Mouse (Mus musculus) E14TG2a.4 (cell line): ENCODE results near the gene Abcg5.
A peak's percentile ranks its signal among the peaks of the same experiment; 100 is the strongest.

Experiments
- H3K27me3 ChIP-seq: 2 replicates; pipeline ENCODE4 v1.6.1; 2014; ENCODE audit warnings: low read length, control low read depth; ENCODE audit not compliant: insufficient read depth
- H3K36me3 ChIP-seq: 2 replicates; pipeline ENCODE4 v1.6.1; 2014; ENCODE audit warnings: low read length, control low read depth; ENCODE audit not compliant: insufficient read depth
- H3K4me1 ChIP-seq: replicated peaks from 2 replicates; pipeline ENCODE4 v1.6.1; 2014; ENCODE audit warnings: low read depth, low read length, control low read depth
- H3K4me3 ChIP-seq: replicated peaks from 2 replicates; pipeline ENCODE4 v1.5.1; 2014; ENCODE audit warnings: mild to moderate bottlenecking, low read length
- H3K9me3 ChIP-seq: 2 replicates; pipeline ENCODE4 v1.6.1; 2014; ENCODE audit warnings: low read length, control low read depth
- CTCF ChIP-seq: conservative IDR thresholded peaks from 2 replicates; pipeline ENCODE4 v1.5.1; 2014; ENCODE audit warnings: low read length
- NANOG ChIP-seq: IDR thresholded peaks from 2 replicates; pipeline ENCODE4 v1.6.1; 2014; ENCODE audit warnings: borderline replicate concordance, low read length, mixed read lengths
- POU5F1 ChIP-seq: IDR thresholded peaks from 2 replicates; pipeline ENCODE4 v1.6.1; 2014; ENCODE audit warnings: low read length, borderline replicate concordance

The Abcg5 gene

GRCm38 (mm10) chr17:84645894-84646293 lies 36.9 kb downstream of the Abcg5 start:
- Histone ChIP-seq H3K27me3 (no peaks in the 10 kb centered on the region), H3K4me1 (peaks cover 33% of the 10 kb centered on the region)
- TF ChIP-seq POU5F1 (no peak), NANOG (no peak), CTCF (no peak)

GRCm38 (mm10) chr17:84645119-84645518 lies 37.7 kb downstream of the Abcg5 start:
- H3K36me3 ChIP-seq, result no peaks in the 10 kb centered on the region
- H3K4me3 ChIP-seq, result no peak overlapping the region
- TF ChIP-seq NANOG (no peak), CTCF (no peak), POU5F1 (no peak)
- peaks cover 36% of the 10 kb centered on the region for H3K4me1 ChIP-seq
- no peaks in the 10 kb centered on the region for H3K27me3 ChIP-seq
- no peaks in the 10 kb centered on the region for H3K9me3 ChIP-seq

More at GRCm38 (mm10) chr17:84645894-84646293, 36.9 kb downstream of the Abcg5 start:
- H3K4me3 ChIP-seq, result no peak overlapping the region
- H3K36me3 ChIP-seq, result no peaks in the 10 kb centered on the region
- H3K9me3 ChIP-seq, result no peaks in the 10 kb centered on the region

- Histone ChIP-seq H3K4me3 (no peak overlapping the region), H3K4me1 (peaks cover 42% of the 10 kb centered on the region), H3K27me3 (no peaks in the 10 kb centered on the region), H3K9me3 (no peaks in the 10 kb centered on the region), H3K36me3 (no peaks in the 10 kb centered on the region)
- TF ChIP-seq NANOG (no peak), CTCF (no peak), POU5F1 (no peak)
Observed at GRCm38 (mm10) chr17:84644292-84645050, 38.3 kb downstream of the Abcg5 start.

- no peaks in the 10 kb centered on the region for H3K9me3 ChIP-seq
- no peaks in the 10 kb centered on the region for H3K36me3 ChIP-seq
- no peak overlapping the region for H3K4me3 ChIP-seq
- TF ChIP-seq NANOG (no peak), CTCF (no peak), POU5F1 (no peak)
- peaks cover 59% of the 10 kb centered on the region for H3K4me1 ChIP-seq
- no peaks in the 10 kb centered on the region for H3K27me3 ChIP-seq
Observed at GRCm38 (mm10) chr17:84642324-84642723, 40.5 kb downstream of the Abcg5 start.

GRCm38 (mm10) chr17:84641893-84642292 lies 40.9 kb downstream of the Abcg5 start:
- H3K4me1 ChIP-seq, result peaks cover 60% of the 10 kb centered on the region
- no peak overlapping the region for H3K4me3 ChIP-seq
- H3K36me3 ChIP-seq, result no peaks in the 10 kb centered on the region
- H3K27me3 ChIP-seq, result no peaks in the 10 kb centered on the region
- no peaks in the 10 kb centered on the region for H3K9me3 ChIP-seq
- no peak for TF ChIP-seq NANOG
- no peak for TF ChIP-seq POU5F1
- TF ChIP-seq CTCF, result peak; percentile 94

- H3K27me3 ChIP-seq, result no peaks in the 10 kb centered on the region
- H3K4me3 ChIP-seq, result no peak overlapping the region
- no peaks in the 10 kb centered on the region for H3K36me3 ChIP-seq
- no peaks in the 10 kb centered on the region for H3K9me3 ChIP-seq
- TF ChIP-seq POU5F1 (no peak), NANOG (no peak), CTCF (no peak)
- H3K4me1 ChIP-seq, result peaks cover 62% of the 10 kb centered on the region
Observed at GRCm38 (mm10) chr17:84639796-84640378, 42.9 kb downstream of the Abcg5 start.

- no peaks in the 10 kb centered on the region for H3K36me3 ChIP-seq
- no peaks in the 10 kb centered on the region for H3K9me3 ChIP-seq
- TF ChIP-seq NANOG (no peak), POU5F1 (no peak), CTCF (no peak)
- no peaks in the 10 kb centered on the region for H3K27me3 ChIP-seq
- H3K4me1 ChIP-seq, result peaks cover 48% of the 10 kb centered on the region
- no peak overlapping the region for H3K4me3 ChIP-seq
Observed at GRCm38 (mm10) chr17:84637971-84638370, 44.8 kb downstream of the Abcg5 start.

- H3K4me1 ChIP-seq, result peaks cover 46% of the 10 kb centered on the region
- no peak overlapping the region for H3K4me3 ChIP-seq
- TF ChIP-seq CTCF, result no peak
- TF ChIP-seq POU5F1, result no peak
- TF ChIP-seq NANOG, result no peak
- no peaks in the 10 kb centered on the region for H3K9me3 ChIP-seq
- no peaks in the 10 kb centered on the region for H3K36me3 ChIP-seq
- no peaks in the 10 kb centered on the region for H3K27me3 ChIP-seq
Observed at GRCm38 (mm10) chr17:84636328-84636727, 46.5 kb downstream of the Abcg5 start.

GRCm38 (mm10) chr17:84633443-84633842 lies 49.4 kb downstream of the Abcg5 start:
- Histone ChIP-seq H3K4me3 (no peak overlapping the region), H3K9me3 (no peaks in the 10 kb centered on the region), H3K36me3 (no peaks in the 10 kb centered on the region), H3K4me1 (peaks cover 31% of the 10 kb centered on the region), H3K27me3 (no peaks in the 10 kb centered on the region)
- no peak for TF ChIP-seq POU5F1
- TF ChIP-seq CTCF, result no peak
- TF ChIP-seq NANOG, result no peak
